Mouse (Mus musculus): ENCODE results near the gene Gm9573. TPM values are rescaled to one million over a fixed set of nuclear protein-coding genes. Genes with fewer than 3 reads are reported as not detected.

The Gm9573 gene
- total RNA-seq, 4 experiments from 2014 or later = not detected

DNA sequence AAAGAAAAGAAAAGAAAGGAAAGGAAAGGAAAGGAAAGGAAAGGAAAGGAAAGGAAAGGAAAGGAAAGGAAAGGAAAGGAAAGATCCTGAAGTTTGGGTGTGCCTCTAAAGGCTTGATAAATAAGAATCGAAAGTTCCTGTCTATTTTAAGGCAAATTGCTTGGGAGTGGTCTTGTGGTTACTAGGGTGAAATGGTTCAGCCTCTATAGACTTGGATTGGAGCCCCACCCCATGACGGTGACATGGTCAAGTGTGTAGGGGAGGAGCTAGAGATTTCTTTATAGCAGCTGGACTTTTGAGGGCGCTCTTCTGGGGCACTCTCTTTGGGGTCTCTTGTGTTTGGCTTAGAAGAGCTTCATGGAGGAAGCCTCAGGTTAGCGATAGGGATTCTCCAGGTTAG, 32.7 kb downstream of the Gm9573 start:
- no peak for DNase-seq

- no peak for DNase-seq
These were observed 34.3 kb downstream of the Gm9573 start for GRCm38 (mm10) chr17:35592131-35592530.

DNA sequence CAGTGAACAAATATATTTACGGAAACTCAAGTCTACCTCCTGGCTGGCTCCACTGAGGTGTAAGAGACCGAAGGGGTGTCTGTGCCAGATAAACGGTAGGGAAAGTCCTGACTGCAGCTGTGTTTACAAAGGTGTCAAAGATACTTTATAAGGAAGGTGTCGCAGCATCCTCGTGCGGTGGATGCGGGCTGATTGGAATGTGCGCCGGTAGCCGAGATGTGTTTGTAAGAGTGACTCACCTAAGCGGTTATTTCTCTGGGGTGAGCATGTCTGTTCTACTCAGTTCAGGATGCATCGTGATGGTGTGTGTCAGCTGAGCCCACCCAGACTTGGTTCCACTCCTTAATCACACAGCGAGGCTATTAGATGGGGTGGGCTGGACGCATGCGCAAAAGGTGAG, 34.7 kb downstream of the Gm9573 start:
- DNase-seq = no peak

DNA sequence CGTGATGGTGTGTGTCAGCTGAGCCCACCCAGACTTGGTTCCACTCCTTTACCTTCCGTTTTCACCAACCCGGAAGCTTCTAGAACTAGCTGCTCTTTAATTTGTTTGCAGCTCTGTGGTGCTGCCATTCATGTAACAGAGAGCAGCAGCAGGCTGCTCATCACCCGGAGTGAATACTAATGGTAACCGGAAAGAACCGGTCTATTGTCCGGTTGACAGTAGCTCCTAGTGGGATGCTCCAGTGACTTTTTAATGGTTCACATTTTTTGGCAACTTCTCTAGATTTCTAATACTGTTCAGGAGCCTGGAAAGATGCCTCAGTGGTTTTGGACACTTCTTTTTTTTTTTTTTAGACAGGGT, 35.2 kb downstream of the Gm9573 start:
- no peak for DNase-seq

- peak; percentile 56 for DNase-seq
These were observed 35.8 kb downstream of the Gm9573 start for GRCm38 (mm10) chr17:35590410-35591218.

- DNase-seq = no peak
These were observed 38.0 kb downstream of the Gm9573 start for GRCm38 (mm10) chr17:35588387-35588786.

DNA sequence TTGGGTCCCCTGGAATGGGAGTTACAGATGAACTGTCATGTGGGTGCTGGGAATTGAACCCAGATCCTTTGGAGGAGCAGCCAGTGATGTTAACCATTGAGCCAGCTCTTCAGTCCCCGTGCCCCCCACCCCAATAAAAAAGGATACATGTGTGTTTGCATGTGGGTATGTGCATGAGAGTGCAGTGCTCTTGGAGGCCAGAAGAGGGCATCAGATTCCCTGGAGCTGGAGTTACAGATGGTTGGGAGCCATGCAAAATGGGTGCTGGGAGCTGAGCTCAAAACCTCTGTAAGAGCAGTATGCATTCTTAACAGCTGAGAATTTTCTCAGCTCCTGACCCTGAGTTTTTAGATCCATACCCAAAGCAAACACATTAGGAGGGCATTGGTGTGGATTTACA, 39.1 kb downstream of the Gm9573 start:
- no peak for DNase-seq

DNA sequence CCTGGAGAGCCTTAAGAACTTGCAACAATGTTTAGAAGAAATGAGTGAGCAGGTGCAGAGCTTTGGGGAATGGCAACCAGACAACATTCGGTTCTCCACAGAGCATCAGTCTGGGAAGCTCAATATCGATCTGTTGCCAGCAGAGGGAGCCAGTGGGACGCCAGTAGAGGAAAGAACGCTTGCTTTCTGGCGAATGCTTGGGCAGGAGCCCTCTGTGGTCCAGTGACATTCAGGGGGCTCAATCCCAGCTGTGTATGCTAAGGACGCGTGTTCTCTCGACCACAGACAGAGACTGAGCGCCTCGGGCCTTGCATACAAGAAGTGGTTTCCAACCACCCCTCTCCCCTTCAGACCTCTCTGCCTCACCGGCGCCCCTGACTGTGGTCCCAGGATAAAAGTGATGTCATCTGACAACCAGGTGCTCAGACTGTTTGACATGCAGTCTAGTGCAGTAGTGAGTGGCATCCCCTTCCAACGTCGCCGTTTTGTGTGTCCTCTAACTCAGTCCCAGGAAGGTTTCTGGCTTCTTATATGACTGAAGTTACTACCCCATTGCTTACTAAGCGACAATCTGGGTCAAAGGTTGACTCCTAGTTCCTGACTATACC, 42.0 kb downstream of the Gm9573 start:
- DNase-seq = peak; percentile 38

GRCm38 (mm10) chr17:35582900-35583299, 43.5 kb downstream of the Gm9573 start:
- DNase-seq = no peak

GRCm38 (mm10) chr17:35578211-35578610, 48.2 kb downstream of the Gm9573 start:
- DNase-seq = peak; percentile 33

DNA sequence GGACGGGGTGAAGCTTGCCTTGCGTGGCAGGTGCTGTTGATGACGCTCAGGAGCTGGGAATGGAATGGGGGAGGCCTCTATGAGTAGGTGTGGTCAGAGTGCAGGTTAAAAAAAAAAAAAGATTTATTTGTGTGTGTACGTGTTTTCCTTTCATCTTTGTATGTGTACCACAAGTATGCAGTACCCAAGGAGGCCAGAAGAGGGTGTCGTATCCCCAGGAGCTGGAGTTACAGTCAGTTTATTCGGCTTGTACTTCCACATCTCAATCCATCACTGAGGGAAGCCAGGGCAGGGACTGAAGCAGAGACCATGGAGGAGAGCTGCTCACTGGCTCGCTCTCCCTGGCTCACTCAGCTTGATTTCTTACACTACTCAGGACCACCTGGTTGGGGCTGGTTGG, 55.0 kb downstream of the Gm9573 start:
- no peak for DNase-seq

GRCm38 (mm10) chr17:35570836-35571235, 55.6 kb downstream of the Gm9573 start:
- DNase-seq = no peak

DNA sequence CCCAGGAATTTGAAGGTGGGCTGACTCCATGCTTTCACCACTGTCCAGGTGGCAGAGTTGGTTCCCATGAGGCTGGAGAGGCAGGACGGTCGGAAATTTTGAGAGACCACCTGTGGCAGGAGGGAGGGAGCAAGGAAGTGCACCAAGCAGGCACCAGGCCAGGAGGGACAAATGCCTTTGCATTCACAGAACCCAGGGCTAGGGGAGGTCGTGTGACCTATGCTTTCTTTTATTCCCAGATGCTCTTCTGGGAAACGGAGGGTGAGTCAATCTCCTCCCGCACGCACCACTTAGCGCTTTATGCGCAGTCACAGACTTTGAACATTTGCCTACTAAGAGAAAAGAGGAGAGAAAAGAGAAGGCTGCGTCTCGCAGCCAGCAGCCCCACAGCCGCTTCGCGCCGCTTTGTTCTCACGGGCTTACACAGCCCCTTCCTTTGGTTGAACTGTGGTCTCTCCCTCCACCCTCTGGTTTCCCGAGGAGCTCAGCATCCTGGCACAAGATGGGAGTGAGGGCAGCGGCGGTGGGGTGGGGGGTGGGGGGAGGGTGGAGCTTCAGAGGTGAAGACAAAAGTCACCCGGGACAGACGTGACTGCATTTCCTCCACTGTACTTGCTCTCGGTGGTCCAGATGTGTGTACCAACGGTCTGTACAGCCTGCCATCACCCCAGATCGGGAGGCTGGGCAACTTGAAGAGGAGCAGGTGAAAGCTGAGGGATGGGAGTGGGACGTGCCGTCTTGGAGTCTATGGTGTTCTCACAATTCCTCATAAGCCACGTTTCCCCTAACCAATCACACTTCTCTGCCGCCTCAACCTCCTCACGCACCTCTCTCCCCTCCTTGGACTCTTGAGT, 57.1 kb downstream of the Gm9573 start:
- DNase-seq = no peak

Other genes starting within 250 kb of the Gm9573 start
- gene H2-Q4, start 247.0 kb downstream of the Gm9573 start, total RNA-seq (2022) = 10 to 100 TPM; 26.9 to 46.7 (median 37.7) TPM
- 10 to 100 TPM in 2 of 4 experiments, 1 to 10 TPM in 2; 7.6 to 16.7 (median 11.1) TPM for gene H2-Q6, start 201.8 kb downstream of the Gm9573 start, total RNA-seq (2022)
- gene H2-Q7, start 187.5 kb downstream of the Gm9573 start, total RNA-seq (2022) = 10 to 100 TPM in 2 of 4 experiments, 1 to 10 TPM in 2; 7.6 to 11.5 (median 9.8) TPM
- gene H2-Q10, start 156.5 kb downstream of the Gm9573 start, total RNA-seq (2022) = 1 to 10 TPM; 1.9 to 7.9 (median 3.7) TPM
- under 1 TPM in 3 of 4 experiments, not detected in 1; 0.21 to 0.34 (median 0.23) TPM for gene Pou5f1, start 120.6 kb downstream of the Gm9573 start, total RNA-seq (2022)
- 1 to 10 TPM; 3.5 to 6.7 (median 4.8) TPM for gene Tcf19, start 109.8 kb downstream of the Gm9573 start, total RNA-seq (2022)
- 10 to 100 TPM in 3 of 4 experiments, 1 to 10 TPM in 1; 5.9 to 13.9 (median 12.9) TPM for gene Cchcr1, start 109.5 kb downstream of the Gm9573 start, total RNA-seq (2022)
- not detected for gene Psors1c2, start 93.4 kb downstream of the Gm9573 start, total RNA-seq (2022)
- 10 to 100 TPM in 1 of 4 experiments, 1 to 10 TPM in 2, under 1 TPM in 1; 0.17 to 12.1 (median 3.0) TPM for gene Cdsn, start 74.5 kb downstream of the Gm9573 start, total RNA-seq (2022)
- gene 2300002M23Rik, start 59.2 kb downstream of the Gm9573 start, total RNA-seq (2022) = not detected
- gene Sfta2, start 25.1 kb downstream of the Gm9573 start, total RNA-seq (2022) = not detected
- not detected for gene Mucl3, start 17.1 kb upstream of the Gm9573 start, total RNA-seq (2022)
- 10 to 100 TPM; 30.9 to 60.3 (median 45.3) TPM for gene Vars2, start 41.0 kb upstream of the Gm9573 start, total RNA-seq (2022)
- 10 to 100 TPM; 23.5 to 30.6 (median 24.6) TPM for gene Gtf2h4, start 47.1 kb upstream of the Gm9573 start, total RNA-seq (2022)
- gene Ddr1, start 78.0 kb upstream of the Gm9573 start, total RNA-seq (2022) = 10 to 100 TPM; 40.1 to 81.5 (median 56.4) TPM
- 10 to 100 TPM in 3 of 4 experiments, 1 to 10 TPM in 1; 8.3 to 19.3 (median 13.7) TPM for gene Ier3, start 195.0 kb upstream of the Gm9573 start, total RNA-seq (2022)
- 100 to 1,000 TPM in 2 of 4 experiments, 10 to 100 TPM in 2; 57.2 to 117 (median 94.8) TPM for gene Flot1, start 196.6 kb upstream of the Gm9573 start, total RNA-seq (2022)
- 100 to 1,000 TPM; 141 to 168 (median 159) TPM for gene Tubb5, start 211.7 kb upstream of the Gm9573 start, total RNA-seq (2022)
- gene Mdc1, start 214.9 kb upstream of the Gm9573 start, total RNA-seq (2022) = 10 to 100 TPM; 20.9 to 28.2 (median 24.1) TPM
- 1 to 10 TPM; 2.5 to 5.4 (median 5.0) TPM for gene Nrm, start 234.7 kb upstream of the Gm9573 start, total RNA-seq (2022)
- 10 to 100 TPM; 35.4 to 47.9 (median 40.0) TPM for gene Ppp1r18, start 239.0 kb upstream of the Gm9573 start, total RNA-seq (2022)